Mouse (Mus musculus) erythroblast, embryonic 14.5 days (primary cell): ENCODE results near the gene Rbfox3.

ENCODE experiments used
- GATA1 ChIP-seq: IDR thresholded peaks from 2 replicates; pipeline ENCODE4 v1.6.1; 2012; ENCODE audit warnings: low read length, inconsistent platforms, mixed read lengths
- TAL1 ChIP-seq: IDR thresholded peaks from 3 replicates; pipeline ENCODE4 v1.6.1; 2012; ENCODE audit warnings: low read length, inconsistent platforms, mixed read lengths

GRCm38 (mm10) chr11:118600168-118600567 is 311.2 kb downstream of the Rbfox3 start:
- TF ChIP-seq TAL1 (no peak), GATA1 (no peak)
